Mouse (Mus musculus) Muller cell, postnatal 12 days (primary cell): ENCODE results near the gene Mfn1.

ENCODE experiments used
- DNase-seq: peaks from one replicate; pipeline ENCODE4 v3.0.0-alpha.2; 2015; ENCODE audit errors: inconsistent ontology term

The Mfn1 gene

GRCm38 (mm10) chr3:32611606-32612170 is 82.4 kb downstream of the Mfn1 start:
- no peak for DNase-seq

GRCm38 (mm10) chr3:32614786-32615185 is 85.5 kb downstream of the Mfn1 start:
- DNase-seq = no peak

- no peak for DNase-seq
These were observed 86.1 kb downstream of the Mfn1 start for GRCm38 (mm10) chr3:32615376-32615775.

- no peak for DNase-seq
These were observed 86.7 kb downstream of the Mfn1 start for GRCm38 (mm10) chr3:32616006-32616330.

- DNase-seq = peak; percentile 53
These were observed 87.2 kb downstream of the Mfn1 start, which contains the start of gene Gnb4 for GRCm38 (mm10) chr3:32616331-32617052. Gnb4 (minus strand) TSS chr3:32616585.

- no peak for DNase-seq
These were observed 87.9 kb downstream of the Mfn1 start for GRCm38 (mm10) chr3:32617053-32617642.

GRCm38 (mm10) chr3:32621658-32622057 is 92.4 kb downstream of the Mfn1 start:
- DNase-seq = no peak

- no peak for DNase-seq
These were observed 92.8 kb downstream of the Mfn1 start for GRCm38 (mm10) chr3:32622106-32622505.

- DNase-seq = no peak
These were observed 98.9 kb downstream of the Mfn1 start for GRCm38 (mm10) chr3:32628141-32628540.
